In the genomic region with DNA sequence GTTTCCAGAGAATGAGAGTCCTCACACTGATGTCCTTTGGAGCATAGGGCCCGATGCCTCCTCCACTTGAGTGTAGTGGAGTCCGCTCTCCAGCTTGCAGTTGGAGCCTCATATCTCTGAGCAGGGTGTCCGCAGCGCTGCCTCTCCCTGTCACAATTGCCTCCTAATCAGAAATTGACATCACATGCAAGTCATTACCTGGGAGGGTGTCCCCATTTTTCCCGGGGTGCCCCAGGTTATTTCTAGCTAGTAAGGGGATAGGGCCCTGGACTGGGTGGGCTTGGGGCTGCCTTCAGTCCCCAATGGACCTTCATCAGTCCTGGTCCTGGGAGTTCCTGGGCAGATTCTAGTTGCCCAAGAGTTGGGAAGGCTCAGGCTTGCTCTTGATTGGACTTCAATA, we compare ENCODE assay signal across 18 mouse cellular contexts. TPM values are rescaled to one million over a fixed set of nuclear protein-coding genes. Genes with fewer than 3 reads are reported as not detected.
"Had no signal": no experiment of that assay in that cellular context is flagged by ENCODE, and none has a peak within 500 bp of the region (broad histone marks: within the 10 kb centered on the region; RNA-seq: fewer than 3 reads in every experiment).

No protein-coding gene starts in this region.

- DNase-seq: lung, adult 2 months; lung, postnatal 14 days; lung, postnatal 36 days; right cerebral cortex, postnatal 14 days; thymus, adult 2 months; thymus, postnatal 25 days; thymus, postnatal 4 days had no signal

- H3K27ac ChIP-seq: lung, embryonic 15.5 days; macrophage; midbrain, embryonic 13.5 days; midbrain, embryonic 15.5 days; neural tube, embryonic 12.5 days; stomach, embryonic 15.5 days; stomach, postnatal 0 days had no signal

- H3K4me3 ChIP-seq: lung, embryonic 15.5 days; megakaryocyte, embryonic 14.5 days; midbrain, embryonic 13.5 days; midbrain, embryonic 15.5 days; neural tube, embryonic 12.5 days; stomach, embryonic 15.5 days had no signal

RNA-seq across cellular contexts. Expression of a gene that starts 6.9 kb away (rescaled TPM):
- total RNA-seq: megakaryocyte progenitor cell, adult 5-6 weeks; monocyte, adult 5-6 weeks; neutrophil, adult 5-6 weeks had no signal
